Mouse (Mus musculus) adrenal gland, adult 2 months (tissue): ENCODE data around the gene Hspb6. TPM values are rescaled to one million over a fixed set of nuclear protein-coding genes. Genes with fewer than 3 reads are reported as not detected.

Experiments
- microRNA-seq, 2 experiments: library from miRNA; unstranded; fragments of <30 nt; microRNA quantifications; one replicate each; pipeline ENCODE4 v1.2.0; 2021
- polyA plus RNA-seq: library from polyadenylated mRNA; depleted of rRNA; stranded (reverse); fragments of >200 nt; gene quantifications from 2 replicates; pipeline ENCODE4 v1.2.3, GENCODE M21; 2012; rRNA removed
- total RNA-seq, 2 experiments: library from RNA; stranded (reverse); gene quantifications; 2 replicates each; pipeline ENCODE4 v1.2.3; 2021

Hspb6 gene
- total and polyA plus RNA-seq, 3 experiments, result 22.4 to 96.2 (median 38.7) TPM

Small RNAs within 50 kb of the gene (microRNA-seq; reads per million reads assigned to microRNA genes)
- 0.44 to 1.7 reads per million in 2 experiments for gene Gm38670
- gene Mir3569, result 0.41 to 0.66 reads per million in 2 experiments

Other genes starting within 250 kb of the Hspb6 start
Only the 30 nearest of the 34 such genes appear.
- 10 to 100 TPM in 1 of 2 experiments, 1 to 10 TPM in 1; 9.1 to 18.7 TPM for gene Sdhaf1, start 228.3 kb upstream of the Hspb6 start, total RNA-seq
- 52.4 and 74.3 TPM in 2 replicates for gene Sdhaf1, start 228.3 kb upstream of the Hspb6 start, polyA plus RNA-seq
- 10 to 100 TPM in 1 of 2 experiments, 1 to 10 TPM in 1; 8.2 to 11.9 TPM for gene Lrfn3, start 189.4 kb upstream of the Hspb6 start, total RNA-seq
- 32.9 and 37.6 TPM in 2 replicates for gene Lrfn3, start 189.4 kb upstream of the Hspb6 start, polyA plus RNA-seq
- 10 to 100 TPM; 34.7 to 41.9 TPM for gene Tyrobp, start 138.4 kb upstream of the Hspb6 start, total RNA-seq
- 73.3 and 87.9 TPM in 2 replicates for gene Tyrobp, start 138.4 kb upstream of the Hspb6 start, polyA plus RNA-seq
- 1 to 10 TPM; 1.2 to 2.0 TPM for gene Hcst, start 132.3 kb upstream of the Hspb6 start, total RNA-seq
- gene Hcst, start 132.3 kb upstream of the Hspb6 start, polyA plus RNA-seq, result 6.3 and 7.9 TPM in 2 replicates
- gene Nfkbid, start 130.4 kb upstream of the Hspb6 start, total RNA-seq, result 1 to 10 TPM; 1.1 to 1.3 TPM
- gene Nfkbid, start 130.4 kb upstream of the Hspb6 start, polyA plus RNA-seq, result 3.7 and 4.1 TPM in 2 replicates
- gene Aplp1, start 106.6 kb upstream of the Hspb6 start, total RNA-seq, result 10 to 100 TPM; 22.7 to 43.2 TPM
- gene Aplp1, start 106.6 kb upstream of the Hspb6 start, polyA plus RNA-seq, result 37.7 and 54.1 TPM in 2 replicates
- gene Kirrel2, start 94.5 kb upstream of the Hspb6 start, total RNA-seq, result not detected
- not detected in 2 replicates for gene Kirrel2, start 94.5 kb upstream of the Hspb6 start, polyA plus RNA-seq
- gene Nphs1, start 93.9 kb upstream of the Hspb6 start, total RNA-seq, result not detected
- gene Nphs1, start 93.9 kb upstream of the Hspb6 start, polyA plus RNA-seq, result not detected in 2 replicates
- gene Prodh2, start 58.6 kb upstream of the Hspb6 start, total RNA-seq, result under 1 TPM in 1 of 2 experiments, not detected in 1; 0.86 TPM
- gene Prodh2, start 58.6 kb upstream of the Hspb6 start, polyA plus RNA-seq, result 0.10 TPM in 1 of 2 replicates, not detected in the other
- gene Arhgap33, start 17.1 kb upstream of the Hspb6 start, total RNA-seq, result 1 to 10 TPM; 2.2 to 3.1 TPM
- 20.3 and 23.2 TPM in 2 replicates for gene Arhgap33, start 17.1 kb upstream of the Hspb6 start, polyA plus RNA-seq
- 1 to 10 TPM; 6.8 to 7.0 TPM for gene Proser3, start 121 bp downstream of the Hspb6 start, total RNA-seq
- 10.4 and 10.8 TPM in 2 replicates for gene Proser3, start 121 bp downstream of the Hspb6 start, polyA plus RNA-seq
- 10 to 100 TPM; 43.7 to 71.4 TPM for gene Lin37, start 7.7 kb downstream of the Hspb6 start, total RNA-seq
- 47.5 and 53.5 TPM in 2 replicates for gene Lin37, start 7.7 kb downstream of the Hspb6 start, polyA plus RNA-seq
- 10 to 100 TPM; 73.3 to 92.5 TPM for gene U2af1l4, start 11.1 kb downstream of the Hspb6 start, total RNA-seq
- gene U2af1l4, start 11.1 kb downstream of the Hspb6 start, polyA plus RNA-seq, result 80.1 and 92.3 TPM in 2 replicates
- 1 to 10 TPM; 3.6 to 4.8 TPM for gene Gm49396, start 11.2 kb downstream of the Hspb6 start, total RNA-seq
- 0.93 and 1.7 TPM in 2 replicates for gene Gm49396, start 11.2 kb downstream of the Hspb6 start, polyA plus RNA-seq
- gene Psenen, start 11.4 kb downstream of the Hspb6 start, total RNA-seq, result 100 to 1,000 TPM; 185 to 190 TPM
- 88.6 and 123 TPM in 2 replicates for gene Psenen, start 11.4 kb downstream of the Hspb6 start, polyA plus RNA-seq
- gene Igflr1, start 13.2 kb downstream of the Hspb6 start, total RNA-seq, result 1 to 10 TPM; 3.0 to 3.8 TPM
- gene Igflr1, start 13.2 kb downstream of the Hspb6 start, polyA plus RNA-seq, result 6.9 and 10.1 TPM in 2 replicates
- gene Kmt2b, start 36.5 kb downstream of the Hspb6 start, total RNA-seq, result 10 to 100 TPM; 28.5 to 41.4 TPM
- gene Kmt2b, start 36.5 kb downstream of the Hspb6 start, polyA plus RNA-seq, result 50.2 and 50.4 TPM in 2 replicates
- under 1 TPM in 1 of 2 experiments, not detected in 1; 0.46 TPM for gene Zbtb32, start 46.7 kb downstream of the Hspb6 start, total RNA-seq
- 0.44 and 0.45 TPM in 2 replicates for gene Zbtb32, start 46.7 kb downstream of the Hspb6 start, polyA plus RNA-seq
- under 1 TPM in 1 of 2 experiments, not detected in 1; 0.21 TPM for gene Upk1a, start 60.7 kb downstream of the Hspb6 start, total RNA-seq
- gene Upk1a, start 60.7 kb downstream of the Hspb6 start, polyA plus RNA-seq, result 1.3 and 1.5 TPM in 2 replicates
- 1,000 to 10,000 TPM; 1,292 to 2,642 TPM for gene Cox6b1, start 74.0 kb downstream of the Hspb6 start, total RNA-seq
- gene Cox6b1, start 74.0 kb downstream of the Hspb6 start, polyA plus RNA-seq, result 223 and 275 TPM in 2 replicates
- gene Etv2, start 83.7 kb downstream of the Hspb6 start, total RNA-seq, result not detected
- gene Etv2, start 83.7 kb downstream of the Hspb6 start, polyA plus RNA-seq, result not detected in 2 replicates
- gene Rbm42, start 98.1 kb downstream of the Hspb6 start, total RNA-seq, result 10 to 100 TPM; 78.0 to 81.9 TPM
- gene Rbm42, start 98.1 kb downstream of the Hspb6 start, polyA plus RNA-seq, result 125 and 139 TPM in 2 replicates
- 10 to 100 TPM in 1 of 2 experiments, 1 to 10 TPM in 1; 6.2 to 10.7 TPM for gene Haus5, start 112.8 kb downstream of the Hspb6 start, total RNA-seq
- 6.3 and 6.9 TPM in 2 replicates for gene Haus5, start 112.8 kb downstream of the Hspb6 start, polyA plus RNA-seq
- not detected for gene Pmis2, start 119.4 kb downstream of the Hspb6 start, total RNA-seq
- gene Pmis2, start 119.4 kb downstream of the Hspb6 start, polyA plus RNA-seq, result not detected in 2 replicates
- gene 2200002J24Rik, start 146.7 kb downstream of the Hspb6 start, total RNA-seq, result 1 to 10 TPM; 3.5 to 5.7 TPM
- gene 2200002J24Rik, start 146.7 kb downstream of the Hspb6 start, polyA plus RNA-seq, result 12.5 and 12.7 TPM in 2 replicates
- 1 to 10 TPM; 2.0 to 3.0 TPM for gene Atp4a, start 160.0 kb downstream of the Hspb6 start, total RNA-seq
- gene Atp4a, start 160.0 kb downstream of the Hspb6 start, polyA plus RNA-seq, result 3.3 and 3.9 TPM in 2 replicates
- 100 to 1,000 TPM; 193 to 234 TPM for gene Tmem147, start 177.4 kb downstream of the Hspb6 start, total RNA-seq
- gene Tmem147, start 177.4 kb downstream of the Hspb6 start, polyA plus RNA-seq, result 333 and 341 TPM in 2 replicates
- not detected for gene Gapdhs, start 191.5 kb downstream of the Hspb6 start, total RNA-seq
- not detected in 2 replicates for gene Gapdhs, start 191.5 kb downstream of the Hspb6 start, polyA plus RNA-seq
- 100 to 1,000 TPM; 269 to 540 TPM for gene Sbsn, start 199.3 kb downstream of the Hspb6 start, total RNA-seq
- gene Sbsn, start 199.3 kb downstream of the Hspb6 start, polyA plus RNA-seq, result 71.3 and 81.0 TPM in 2 replicates
- 1 to 10 TPM; 3.9 to 5.9 TPM for gene Dmkn, start 211.6 kb downstream of the Hspb6 start, total RNA-seq
- gene Dmkn, start 211.6 kb downstream of the Hspb6 start, polyA plus RNA-seq, result 3.5 and 7.6 TPM in 2 replicates